Mouse (Mus musculus) stomach, embryonic 14.5 days (tissue): ENCODE data around the gene Pgpep1l. TPM values are rescaled to one million over a fixed set of nuclear protein-coding genes. Genes with fewer than 3 reads are reported as not detected.
"Not testable (repeated sequence)": the region's sequence is repeated elsewhere in the genome, so short reads cannot be mapped to it uniquely, and the experiment has no call there.

ENCODE experiments used
- ATAC-seq: fragments of 200-750 bp; cut with Nextera tagmentation; 2 replicates; pipeline ENCODE4 v1.8.0; 2017; ENCODE audit warnings: low read depth, moderate TSS enrichment; ENCODE audit not compliant: insufficient number of reproducible peaks, insufficient read depth, low FRiP score
- H3K27ac ChIP-seq: fragments of 300-500 bp; sonication (generic); 2 replicates; pipeline ENCODE4 v1.5.1; 2014; ENCODE audit warnings: mild to moderate bottlenecking, low read length, moderate library complexity, mixed read lengths
- H3K27me3 ChIP-seq: fragments of 300-500 bp; sonication (generic); 2 replicates; pipeline ENCODE4 v1.6.1; 2014; ENCODE audit warnings: low read length, control low read depth, mixed read lengths; ENCODE audit not compliant: control insufficient read depth, insufficient read depth
- H3K36me3 ChIP-seq: fragments of 300-500 bp; sonication (generic); 2 replicates; pipeline ENCODE4 v1.6.1; 2014; ENCODE audit warnings: mild to moderate bottlenecking, control low read depth, low read length, moderate library complexity, mixed read lengths; ENCODE audit not compliant: control insufficient read depth, insufficient read depth
- H3K4me1 ChIP-seq: fragments of 300-500 bp; sonication (generic); 2 replicates; pipeline ENCODE4 v1.6.1; 2014; ENCODE audit warnings: low read length, control low read depth, mixed read lengths; ENCODE audit not compliant: control insufficient read depth, insufficient read depth
- H3K4me2 ChIP-seq: fragments of 300-500 bp; sonication (generic); replicated peaks from 2 replicates; pipeline ENCODE4 v1.6.1; 2014; ENCODE audit warnings: low read depth, low read length, control low read depth
- H3K4me3 ChIP-seq: fragments of 300-500 bp; sonication (generic); 2 replicates; pipeline ENCODE4 v1.5.1; 2014; ENCODE audit warnings: low read depth, low read length, control low read depth
- H3K9ac ChIP-seq: fragments of 300-500 bp; sonication (generic); replicated peaks from 2 replicates; pipeline ENCODE4 v1.6.1; 2014; ENCODE audit warnings: low read depth, mild to moderate bottlenecking, control low read depth, low read length, moderate library complexity, mixed read lengths
- H3K9me3 ChIP-seq: fragments of 300-500 bp; sonication (generic); 2 replicates; pipeline ENCODE4 v1.6.1; 2016; ENCODE audit warnings: low read depth, low read length, control low read depth; ENCODE audit not compliant: control insufficient read depth
- WGBS: fragments of 180-500 bp; shearing (Covaris S2); extraction: QIAGEN DNeasy Blood & Tissue Kit; methylation state at CpG from one replicate; pipeline ENCODE4 v1.1.7; 2014; 5-methylcytosine and 5-hydroxymethylcytosine counted together
- polyA plus RNA-seq: library from polyadenylated mRNA; unstranded; fragments of >200 nt; fragmentation: Nextera tagmentation; extraction: Ambion mirVana; gene quantifications from 2 replicates; pipeline ENCODE4 v1.2.1, GENCODE M21; 2014

The Pgpep1l gene
- polyA plus RNA-seq, 1 experiment from 2014 or later, result not detected

DNA sequence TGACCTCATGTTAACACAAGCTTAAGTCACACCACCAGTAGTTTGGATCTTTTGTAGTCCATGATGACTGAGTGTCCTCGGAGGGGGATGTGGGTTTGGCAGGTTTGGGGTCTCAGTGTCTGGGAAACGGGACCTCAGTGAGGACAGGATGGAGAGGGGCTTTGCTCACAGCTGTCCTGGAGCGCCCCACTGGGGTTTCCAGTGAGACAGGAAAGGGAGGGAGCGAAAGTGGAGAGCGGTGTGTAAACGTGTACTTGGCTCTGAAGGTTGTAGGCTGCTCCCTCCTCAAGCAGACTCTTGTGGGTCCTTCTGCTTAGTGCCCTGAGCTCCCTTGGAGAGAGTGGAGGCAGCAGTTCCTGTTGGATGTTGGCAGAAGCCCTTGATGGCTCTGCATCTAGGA is 14.9 kb upstream of the Pgpep1l start:
- H3K4me1 ChIP-seq, result peaks cover 8% of the 10 kb centered on the region; the same call in 1 of the 2 replicates

DNA sequence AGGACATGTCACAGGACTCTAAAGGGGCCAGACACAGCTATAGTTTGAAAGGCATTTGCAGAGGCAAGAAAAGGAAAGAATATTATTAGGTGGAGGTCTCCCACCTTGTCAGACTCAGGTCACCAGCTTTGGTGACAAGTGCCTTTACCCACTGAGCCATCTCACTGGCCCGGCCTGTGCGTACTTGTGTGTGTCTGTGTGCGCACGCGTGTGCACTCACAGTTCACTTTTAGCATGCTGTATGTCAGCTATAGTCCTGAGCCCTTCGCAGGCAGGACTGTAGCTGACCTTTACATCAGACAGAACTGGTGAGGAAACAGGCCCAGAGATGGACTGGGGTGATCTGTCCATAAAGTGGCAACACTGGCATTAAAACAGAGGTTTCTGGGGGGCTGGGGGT is 14.4 kb upstream of the Pgpep1l start:
- Histone ChIP-seq H3K4me1 (peaks cover 8% of the 10 kb centered on the region; the same call in 1 of the 2 replicates), H3K9me3 (no peaks in the 10 kb centered on the region), H3K27ac (no peak overlapping the region), H3K4me3 (no peak overlapping the region), H3K9ac (no peak overlapping the region), H3K27me3 (no peaks in the 10 kb centered on the region), H3K36me3 (no peaks in the 10 kb centered on the region), H3K4me2 (no peak overlapping the region)
- no peak for ATAC-seq
- WGBS, result 98% methylated on average over 6 of the region's 6 CpGs

More for the DNA sequence above, 14.9 kb upstream of the Pgpep1l start:
- Histone ChIP-seq H3K36me3 (no peaks in the 10 kb centered on the region), H3K4me3 (no peak overlapping the region), H3K27me3 (no peaks in the 10 kb centered on the region), H3K9me3 (no peaks in the 10 kb centered on the region), H3K4me2 (no peak overlapping the region), H3K9ac (no peak overlapping the region), H3K27ac (no peak overlapping the region)
- 68% methylated on average over 6 of the region's 6 CpGs for WGBS
- ATAC-seq, result no peak

- H3K9ac ChIP-seq, result no peak overlapping the region
- H3K9me3 ChIP-seq, result no peaks in the 10 kb centered on the region
- H3K27me3 ChIP-seq, result no peaks in the 10 kb centered on the region
- H3K4me3 ChIP-seq, result no peak overlapping the region
- 71% methylated on average over 4 of the region's 4 CpGs for WGBS
- H3K36me3 ChIP-seq, result no peaks in the 10 kb centered on the region
- H3K4me1 ChIP-seq, result peaks cover 8% of the 10 kb centered on the region; the same call in 1 of the 2 replicates
- H3K4me2 ChIP-seq, result no peak overlapping the region
- H3K27ac ChIP-seq, result no peak overlapping the region
- no peak for ATAC-seq
Measured at GRCm38 (mm10) chr7:68277897-68278270, 13.9 kb upstream of the Pgpep1l start.

- no peak for ATAC-seq
- H3K4me1 ChIP-seq, result peaks cover 8% of the 10 kb centered on the region; the same call in 1 of the 2 replicates
- no peaks in the 10 kb centered on the region for H3K9me3 ChIP-seq
- H3K4me3 ChIP-seq, result no peak overlapping the region
- no peaks in the 10 kb centered on the region for H3K27me3 ChIP-seq
- H3K36me3 ChIP-seq, result no peaks in the 10 kb centered on the region
- no peak overlapping the region for H3K4me2 ChIP-seq
- no peak overlapping the region for H3K9ac ChIP-seq
- no peak overlapping the region for H3K27ac ChIP-seq
- WGBS, result 27% methylated on average over 11 of the region's 11 CpGs
Measured at GRCm38 (mm10) chr7:68277054-68277896, 13.2 kb upstream of the Pgpep1l start.

DNA sequence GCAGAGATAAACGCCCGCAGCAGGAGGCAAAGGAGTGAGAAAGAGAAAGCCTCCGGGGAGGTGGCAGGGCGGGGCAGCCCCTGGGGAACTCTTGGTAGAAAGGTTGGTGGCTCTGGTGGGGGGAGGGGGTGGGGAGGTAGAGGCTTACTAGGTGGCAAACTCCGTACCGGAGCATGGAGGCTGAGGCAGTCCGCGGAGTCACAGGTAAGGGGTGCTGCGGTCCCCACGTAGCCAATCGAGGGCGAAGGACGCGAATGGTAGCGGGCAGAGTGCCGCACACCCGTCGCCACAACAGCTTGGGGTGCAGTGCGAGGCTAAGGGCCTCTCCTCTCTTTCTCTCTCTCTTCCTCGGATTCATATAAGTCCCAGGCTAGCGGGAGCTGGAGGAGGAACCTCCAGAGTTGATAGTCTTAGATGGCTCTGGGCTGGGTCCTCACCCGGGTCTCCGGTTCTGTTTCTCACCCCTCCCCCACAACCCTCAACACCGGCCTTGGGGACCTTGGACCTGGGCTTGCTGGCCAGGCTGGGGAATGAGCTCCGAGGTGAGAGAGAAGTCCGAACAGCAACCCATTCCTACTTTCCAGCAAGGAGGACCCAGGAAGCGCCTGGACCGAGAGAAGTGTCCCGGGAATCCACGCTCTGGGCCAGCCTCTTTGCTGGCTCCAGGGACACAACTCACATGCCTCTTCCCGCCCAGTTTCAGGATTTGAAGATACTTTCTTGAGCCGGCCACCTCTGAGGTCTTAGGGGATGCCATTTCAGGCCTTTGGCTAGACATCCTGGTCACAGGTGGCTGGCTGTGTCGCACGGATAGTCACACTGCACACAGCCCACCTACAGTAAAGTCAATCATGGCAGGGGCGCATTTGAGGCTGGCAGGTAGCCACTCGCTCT is 12.1 kb upstream of the Pgpep1l start:
- H3K9ac ChIP-seq, result no peak overlapping the region
- peaks cover 8% of the 10 kb centered on the region; the same call in 1 of the 2 replicates for H3K4me1 ChIP-seq
- H3K9me3 ChIP-seq, result no peaks in the 10 kb centered on the region
- H3K4me2 ChIP-seq, result peak overlapping the region; percentile 66
- peak overlapping the region; percentile 29 for H3K4me3 ChIP-seq
- H3K27me3 ChIP-seq, result no peaks in the 10 kb centered on the region
- no peaks in the 10 kb centered on the region for H3K36me3 ChIP-seq
- H3K27ac ChIP-seq, result no peak overlapping the region
- WGBS, result 8% methylated on average over 36 of the region's 36 CpGs
- no peak for ATAC-seq

DNA sequence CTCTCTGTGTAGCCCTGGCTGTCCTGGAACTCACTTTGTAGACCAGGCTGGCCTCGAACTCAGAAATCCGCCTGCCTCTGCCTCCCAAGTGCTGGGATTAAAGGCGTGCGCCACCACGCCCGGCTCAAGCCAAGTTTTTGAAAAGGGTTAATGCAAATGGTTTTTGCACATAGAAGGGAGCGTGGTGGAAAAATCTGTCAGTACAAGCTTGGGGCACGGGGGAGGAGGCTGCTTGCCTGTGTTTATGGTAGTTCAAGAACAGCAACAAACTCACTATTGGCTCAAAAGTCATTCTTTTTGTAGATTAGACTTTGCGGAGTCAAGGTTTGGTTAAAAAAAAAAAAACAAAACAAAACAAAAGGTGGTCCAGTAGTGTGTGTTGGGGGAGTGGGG is 11.4 kb upstream of the Pgpep1l start:
- not testable (repeated sequence) for H3K36me3 ChIP-seq, H3K9ac ChIP-seq, H3K4me1 ChIP-seq, H3K27me3 ChIP-seq, ATAC-seq, H3K9me3 ChIP-seq, H3K27ac ChIP-seq
- H3K4me3 ChIP-seq, result peak overlapping the region; percentile 29
- WGBS, result 46% methylated on average over 9 of the region's 9 CpGs
- H3K4me2 ChIP-seq, result peak overlapping the region; percentile 66

DNA sequence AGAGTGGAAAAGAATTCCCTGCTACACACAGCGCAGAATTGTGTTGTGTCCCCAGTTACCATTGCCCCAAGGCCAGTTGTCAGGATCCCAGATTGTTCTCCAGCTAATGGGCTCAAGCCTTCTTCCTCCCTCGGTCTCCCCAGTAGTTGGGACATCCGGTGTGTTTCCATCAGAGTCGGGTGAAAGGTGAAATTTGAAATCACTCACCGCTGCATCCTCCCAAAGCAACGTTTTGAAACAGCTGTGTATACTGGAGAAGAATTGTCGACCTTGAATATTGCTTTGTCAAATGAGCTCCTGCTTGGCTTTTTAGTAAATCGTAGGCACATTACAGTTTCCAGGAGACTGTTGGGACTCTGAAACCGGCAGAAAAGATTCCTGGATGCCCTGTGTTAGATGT is 10.9 kb upstream of the Pgpep1l start:
- Histone ChIP-seq H3K9ac (no peak overlapping the region), H3K4me1 (peaks cover 8% of the 10 kb centered on the region; the same call in 1 of the 2 replicates), H3K27ac (no peak overlapping the region), H3K36me3 (no peaks in the 10 kb centered on the region), H3K27me3 (no peaks in the 10 kb centered on the region), H3K4me3 (no peak overlapping the region), H3K4me2 (no peak overlapping the region), H3K9me3 (no peaks in the 10 kb centered on the region)
- WGBS, result 58% methylated on average over 9 of the region's 9 CpGs
- ATAC-seq, result no peak

GRCm38 (mm10) chr7:68274218-68274617 is 10.2 kb upstream of the Pgpep1l start:
- 57% methylated on average over 2 of the region's 2 CpGs for WGBS
- no peak overlapping the region for H3K9ac ChIP-seq
- H3K36me3 ChIP-seq, result no peaks in the 10 kb centered on the region
- H3K27me3 ChIP-seq, result no peaks in the 10 kb centered on the region
- peaks cover 8% of the 10 kb centered on the region; the same call in 1 of the 2 replicates for H3K4me1 ChIP-seq
- ATAC-seq, result no peak
- H3K27ac ChIP-seq, result no peak overlapping the region
- no peak overlapping the region for H3K4me3 ChIP-seq
- no peaks in the 10 kb centered on the region for H3K9me3 ChIP-seq
- H3K4me2 ChIP-seq, result no peak overlapping the region
